Mouse (Mus musculus) urinary bladder, adult 2 months (tissue): ENCODE data around the gene Nrsn1. TPM values are rescaled to one million over a fixed set of nuclear protein-coding genes. Genes with fewer than 3 reads are reported as not detected.
"Not testable (repeated sequence)": the region's sequence is repeated elsewhere in the genome, so short reads cannot be mapped to it uniquely, and the experiment has no call there.

Experiments
- DNase-seq: peaks from one replicate; pipeline ENCODE4 v3.0.0; 2022; ENCODE audit warnings: low spot score
- polyA plus RNA-seq: library from polyadenylated mRNA; depleted of rRNA; stranded (reverse); fragments of >200 nt; gene quantifications from 2 replicates; pipeline ENCODE4 v1.2.3, GENCODE M21; 2012; rRNA removed

Gene Nrsn1
- 0.12 and 0.13 TPM in 2 replicates for polyA plus RNA-seq

DNA sequence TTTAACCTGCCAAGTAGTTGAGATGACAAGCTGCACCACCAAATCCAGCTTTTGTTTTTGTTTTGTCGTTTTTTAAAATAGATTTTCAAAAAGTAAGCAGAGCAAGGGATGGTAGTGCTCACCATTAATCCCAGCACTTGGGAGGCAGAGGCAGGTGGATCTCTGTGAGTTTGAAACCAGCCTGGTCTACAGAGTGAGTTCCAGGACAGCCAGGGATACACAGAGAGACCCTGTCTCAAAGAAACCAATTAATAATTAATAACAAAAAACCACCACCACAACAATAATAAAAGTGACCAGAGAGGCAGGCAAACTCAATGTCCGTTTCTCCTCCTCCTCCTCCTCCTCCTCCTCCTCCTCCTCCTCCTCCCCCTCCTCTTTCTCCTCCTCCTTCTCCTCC, at the start of gene Nrsn1:
Gene Nrsn1, minus strand, starts transcription at position 101 of the 400 bp plus-strand sequence.
- DNase-seq = not testable (repeated sequence)

DNA sequence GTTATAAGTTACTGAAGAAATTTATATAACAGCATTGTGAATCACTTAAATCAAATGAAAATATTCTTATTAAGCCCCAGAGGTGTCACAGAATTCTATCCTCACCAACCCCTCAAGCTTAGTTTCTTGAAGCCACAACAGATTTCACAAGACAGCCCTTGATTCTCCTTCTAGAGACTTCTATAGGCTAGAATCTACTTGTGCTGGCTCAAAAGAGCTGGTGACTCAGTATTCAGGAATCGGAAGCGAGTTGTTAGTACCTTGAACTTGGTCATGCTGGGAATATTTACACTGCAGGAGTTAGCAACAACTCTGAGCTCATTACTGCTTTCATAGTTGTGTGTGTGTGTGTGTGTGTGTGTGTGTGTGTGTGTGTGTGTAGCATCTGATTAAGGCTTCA, 41.8 kb upstream of the Nrsn1 start:
- DNase-seq = no peak

DNA sequence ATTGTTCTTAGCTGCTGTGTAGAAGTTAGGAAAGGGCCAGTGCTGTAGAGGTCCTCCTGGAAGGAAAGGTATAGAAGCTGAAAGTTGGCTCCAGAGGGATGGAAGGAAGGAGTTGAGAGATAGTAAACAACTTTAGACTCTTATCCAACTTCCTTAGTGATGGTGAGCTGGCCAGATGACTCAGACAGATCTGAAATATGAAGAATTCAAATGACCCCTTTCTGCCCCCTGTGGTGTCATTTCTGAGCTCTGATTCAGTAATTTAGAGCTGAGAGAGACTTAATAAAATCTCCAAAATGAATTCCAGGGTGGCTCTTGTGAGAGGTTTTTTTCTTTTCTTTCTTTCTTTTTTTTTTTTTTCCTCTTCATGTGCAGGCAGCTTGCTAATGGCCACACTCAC, 39.8 kb upstream of the Nrsn1 start:
- DNase-seq = no peak

DNA sequence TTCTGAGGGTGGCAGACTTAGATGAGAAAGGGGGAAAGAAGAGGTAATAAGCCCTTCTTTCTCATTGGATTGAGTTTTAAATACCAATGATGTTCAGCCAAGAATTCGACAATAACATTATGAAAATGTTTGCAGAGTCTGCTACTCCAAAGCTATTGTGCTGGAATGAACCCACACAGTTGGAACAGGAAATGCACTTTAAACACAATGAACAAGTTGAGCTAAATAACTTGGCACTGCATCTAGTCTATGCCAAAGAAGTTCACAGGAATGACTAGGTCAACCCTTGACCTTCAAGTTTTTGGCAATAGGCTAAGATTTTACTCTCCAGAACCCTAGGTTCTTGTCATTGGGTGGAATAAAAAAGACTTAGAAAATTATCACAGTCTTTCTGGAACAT, 18.4 kb upstream of the Nrsn1 start:
- no peak for DNase-seq

DNA sequence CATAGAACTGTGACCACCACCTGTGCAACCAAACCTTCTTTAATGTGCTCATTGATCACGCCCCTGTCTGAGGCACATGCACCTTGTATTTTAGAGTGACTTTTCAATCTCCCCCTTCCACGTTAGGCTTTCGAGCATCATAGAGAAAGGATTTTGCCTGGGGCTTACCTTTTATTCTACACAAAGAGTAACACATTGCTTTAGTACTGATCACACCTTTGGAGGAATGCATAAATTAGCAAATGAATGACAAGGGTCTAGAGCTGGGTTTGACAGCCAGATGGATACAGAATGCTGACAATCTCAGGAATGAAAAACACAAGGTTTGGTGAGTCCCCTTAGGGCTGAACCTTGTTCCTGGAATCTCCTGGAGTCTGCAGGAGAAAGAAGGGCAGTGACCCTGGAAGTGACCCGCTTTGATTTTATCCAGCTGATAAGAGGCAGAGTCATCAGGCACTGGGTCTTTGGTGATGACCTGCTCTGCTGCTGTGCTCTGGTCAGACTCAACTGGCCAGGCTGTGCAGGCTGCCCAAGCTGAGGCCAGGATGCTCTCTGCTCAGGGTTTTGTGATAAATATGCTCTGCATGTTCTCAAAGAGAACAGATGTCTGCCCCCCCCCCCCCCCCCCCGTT, 4.7 kb upstream of the Nrsn1 start:
- DNase-seq = no peak

DNA sequence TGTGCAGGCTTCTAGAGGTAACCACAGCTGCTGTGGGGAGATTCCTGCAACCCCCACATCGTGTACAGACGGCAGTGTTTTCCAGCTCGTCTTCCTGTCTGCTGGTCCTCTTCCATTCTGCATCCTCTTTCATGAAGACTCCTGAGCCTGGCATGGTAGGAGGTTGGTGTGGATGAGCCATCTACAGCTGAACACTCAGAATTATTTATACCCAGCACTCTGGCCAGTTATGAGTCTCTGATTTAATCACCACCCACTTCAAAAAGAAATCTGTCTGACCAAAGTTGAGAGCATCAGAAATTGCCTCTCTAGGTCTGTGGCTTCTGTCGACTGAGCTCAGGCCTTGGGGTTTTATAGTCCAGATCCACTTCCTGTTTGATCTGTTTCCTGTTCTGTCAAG, 1.9 kb upstream of the Nrsn1 start:
- no peak for DNase-seq

DNA sequence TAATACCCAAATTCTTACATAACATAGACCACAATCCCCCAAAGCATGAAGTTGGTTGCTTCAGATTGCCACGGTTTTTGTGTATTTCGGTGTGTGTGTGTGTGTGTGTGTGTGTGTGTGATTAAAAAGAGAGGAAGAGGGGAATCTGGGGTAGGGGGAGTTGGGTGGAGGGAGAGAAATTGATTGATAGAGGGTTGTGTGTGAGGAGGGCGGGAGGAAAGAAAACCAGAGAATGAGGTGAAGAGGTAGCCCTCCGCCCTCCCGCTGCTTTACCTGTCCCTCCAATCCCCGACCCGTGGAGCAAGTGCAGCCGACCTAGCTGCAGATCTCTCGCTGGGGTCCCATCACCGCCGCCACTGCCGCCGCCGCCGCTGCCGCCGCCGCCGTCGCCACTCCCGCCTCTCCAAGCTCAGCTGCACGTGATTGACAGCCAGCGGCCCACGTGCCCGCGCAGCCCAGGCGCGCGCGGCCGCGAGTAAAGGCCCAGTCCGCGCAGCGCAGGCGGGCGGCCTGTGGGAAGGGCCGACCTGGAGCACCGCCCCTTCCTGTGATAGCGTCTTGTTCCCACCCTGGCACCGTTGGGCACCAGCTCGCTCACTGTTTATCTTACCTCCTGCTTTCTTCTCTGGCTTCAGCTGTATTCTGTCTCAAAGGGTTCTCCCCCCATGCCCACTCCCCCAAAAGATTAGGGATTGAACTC, 583 bp downstream of the Nrsn1 start:
- DNase-seq = no peak

DNA sequence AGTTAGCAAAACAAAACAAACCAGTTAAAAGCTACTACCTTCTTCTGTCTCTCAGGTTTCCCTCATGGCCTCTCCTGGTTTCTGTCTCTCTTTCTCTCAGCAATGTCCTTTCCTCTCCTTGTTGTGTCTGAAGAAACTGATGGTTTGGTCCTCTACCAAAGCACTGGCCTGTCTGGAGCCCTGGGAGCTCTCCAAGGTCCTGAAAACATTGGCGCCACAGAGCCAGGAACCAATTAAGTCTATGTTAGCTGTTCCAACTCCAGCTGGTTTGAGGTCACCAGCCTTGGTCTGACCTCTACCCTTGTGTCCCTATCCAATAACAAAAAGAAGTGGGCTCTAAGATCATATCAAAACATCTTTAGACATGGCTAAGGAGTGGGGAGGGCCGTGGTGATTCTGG, 1.3 kb downstream of the Nrsn1 start:
- peak; percentile 29 for DNase-seq

DNA sequence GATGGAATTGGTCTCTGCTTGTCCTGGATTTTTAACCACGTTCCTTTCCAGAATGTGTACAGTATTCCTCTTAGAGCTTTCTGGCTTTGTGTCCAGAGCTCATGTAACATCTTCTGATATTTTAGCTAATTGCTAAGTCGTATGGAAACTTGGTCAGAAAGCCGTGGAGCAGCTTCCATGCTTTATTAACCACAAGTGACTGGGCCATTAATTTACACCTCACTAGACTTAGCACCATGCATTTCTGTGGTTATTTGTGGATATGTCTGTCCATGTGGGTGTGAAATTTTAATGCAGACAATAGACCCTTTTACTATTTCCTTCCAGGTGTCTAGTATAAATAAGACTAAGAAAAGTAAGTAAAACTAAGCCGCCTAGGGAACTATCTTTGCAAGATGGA, 7.6 kb downstream of the Nrsn1 start:
- no peak for DNase-seq

DNA sequence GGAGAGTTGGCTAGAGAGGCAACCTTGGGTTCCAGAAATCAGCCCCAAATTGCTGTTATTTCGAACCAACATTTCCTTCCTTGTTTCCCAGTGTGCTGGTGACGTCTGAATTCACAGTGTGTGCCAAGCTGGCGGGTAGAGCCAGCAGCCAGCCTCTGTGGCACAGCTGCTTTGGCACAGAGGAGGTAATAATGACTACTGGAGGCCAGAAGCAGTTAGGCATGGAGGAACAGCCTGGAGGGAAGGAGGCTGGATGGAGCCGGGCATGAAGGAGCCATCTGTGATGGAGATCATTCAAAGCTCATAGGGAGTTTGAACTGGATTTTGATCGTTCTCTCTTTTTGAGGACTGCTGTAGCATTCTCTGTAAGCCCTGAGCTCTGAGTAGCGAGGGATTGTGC, 12.7 kb downstream of the Nrsn1 start:
- DNase-seq = no peak

DNA sequence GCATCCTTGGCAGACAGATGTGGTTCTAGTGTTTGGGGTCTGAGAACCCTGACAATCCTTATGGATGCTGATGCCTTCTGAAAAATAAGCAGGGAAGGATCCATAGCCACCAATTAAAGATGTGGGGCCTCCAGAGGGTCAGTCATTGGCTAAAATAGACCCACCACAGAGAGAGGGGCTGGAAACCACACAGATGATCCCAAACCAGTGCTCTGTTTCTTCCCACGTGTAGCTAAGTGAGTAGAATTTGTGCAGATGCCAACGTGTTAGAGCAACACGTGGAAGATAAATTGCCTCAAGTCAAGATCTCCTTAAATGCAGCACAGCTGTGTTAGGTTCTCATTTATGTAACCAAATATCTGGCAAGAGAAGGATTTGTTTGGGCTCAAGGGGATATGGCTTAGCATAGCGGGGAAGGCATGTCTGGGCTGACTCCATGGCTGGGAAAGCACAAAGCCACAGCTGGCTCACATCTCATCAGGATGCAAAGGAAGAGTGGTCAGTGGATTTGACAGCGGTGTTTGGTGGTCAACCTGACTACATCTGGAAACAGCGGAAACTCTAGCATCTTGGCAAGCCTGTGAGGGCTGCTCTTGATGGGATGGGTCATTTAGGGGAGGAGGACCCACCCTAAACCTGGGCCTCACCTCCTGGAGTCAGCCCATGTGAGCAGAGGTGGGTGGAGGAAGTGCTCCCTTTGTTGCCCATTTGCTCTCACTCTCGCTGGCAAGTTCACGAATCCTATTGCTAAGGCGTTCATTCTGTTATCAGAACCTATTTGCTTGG, 15.6 kb downstream of the Nrsn1 start:
- no peak for DNase-seq

DNA sequence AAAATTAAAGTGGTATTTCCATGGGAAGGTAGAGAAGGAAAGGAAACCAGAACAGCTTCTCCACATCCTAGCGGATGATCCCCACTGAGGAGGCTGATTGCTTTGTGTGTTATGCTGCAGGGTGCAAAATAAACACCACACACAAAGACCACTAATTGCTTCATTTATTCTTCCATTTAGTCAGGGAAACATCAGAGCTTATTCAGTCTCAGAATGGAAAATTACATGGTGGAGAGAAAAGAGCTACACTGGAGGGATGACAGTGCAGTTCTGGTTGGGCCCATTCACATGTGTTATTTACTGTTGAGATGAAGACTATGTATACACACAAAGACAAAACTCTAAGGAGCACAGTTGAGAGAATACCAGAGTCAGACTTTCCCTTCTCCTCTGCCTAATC, 18.4 kb downstream of the Nrsn1 start:
- no peak for DNase-seq

DNA sequence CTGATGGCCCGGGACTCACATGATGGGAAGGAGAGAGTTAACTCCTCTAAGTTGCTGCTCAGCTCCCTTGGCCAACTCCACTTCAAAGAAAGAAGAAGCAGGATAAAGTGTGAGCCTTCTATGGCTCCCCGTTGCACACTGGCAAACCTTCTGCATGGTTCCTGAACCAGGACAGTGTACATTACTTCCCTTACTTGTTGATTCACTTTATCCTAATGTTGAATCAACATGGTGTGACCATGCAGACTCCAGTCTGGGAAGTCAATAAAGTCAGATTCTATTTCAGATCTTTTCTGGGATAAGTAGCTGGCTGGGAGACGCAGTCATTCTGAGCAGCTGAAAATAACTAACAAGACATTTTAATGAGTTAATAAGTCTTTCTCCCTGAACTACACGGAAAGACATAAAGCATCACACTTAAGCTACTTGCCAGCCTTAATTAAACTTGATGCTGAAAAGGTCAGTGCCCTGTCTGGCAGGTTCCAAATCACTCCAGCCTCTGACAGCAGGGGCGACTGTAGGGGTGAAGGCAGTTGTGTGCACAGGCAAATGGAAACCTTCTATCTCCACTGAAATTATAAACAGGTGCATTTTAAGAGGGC, 50.0 kb downstream of the Nrsn1 start:
- no peak for DNase-seq

DNA sequence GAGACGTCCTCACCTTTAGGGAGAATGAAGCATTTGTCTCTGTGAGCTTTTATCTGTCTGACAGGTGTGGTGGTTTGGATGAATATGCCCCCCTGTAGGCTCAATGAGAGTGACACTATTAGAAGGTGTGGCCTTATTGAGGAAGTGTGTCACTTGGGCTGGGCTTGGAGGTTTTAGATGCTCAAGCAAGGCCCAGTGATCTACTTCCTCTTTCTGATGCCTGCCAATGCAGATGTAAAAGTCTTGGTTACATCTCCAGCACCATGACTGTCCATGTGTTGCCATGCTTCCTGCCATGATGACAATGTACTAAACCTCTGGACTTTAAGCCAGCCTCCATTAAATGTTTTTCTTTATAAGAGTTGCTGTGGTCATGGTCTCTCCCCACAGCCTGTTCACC, 51.9 kb downstream of the Nrsn1 start:
- DNase-seq = no peak

DNA sequence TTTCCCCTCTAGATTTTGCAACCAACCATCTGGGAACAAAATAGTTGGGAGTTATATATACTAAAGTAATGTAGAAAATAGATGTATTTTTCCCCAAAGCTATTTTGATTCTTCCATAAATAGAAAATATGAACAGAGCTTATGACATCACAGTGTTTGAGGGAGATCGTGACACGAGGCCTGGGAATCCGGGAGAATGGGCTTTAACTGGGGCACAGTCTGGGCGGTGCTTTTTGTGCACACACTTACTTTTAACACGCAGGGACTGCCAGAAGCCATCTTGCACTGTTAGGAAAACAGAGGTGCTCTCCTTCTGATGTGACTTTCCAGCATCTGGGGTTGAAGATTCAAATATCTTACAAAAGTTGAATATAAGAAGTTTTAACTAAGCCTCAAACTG, 63.4 kb downstream of the Nrsn1 start:
- no peak for DNase-seq

Other genes starting within 250 kb of the Nrsn1 start
- gene Dcdc2a, start 214.5 kb downstream of the Nrsn1 start, polyA plus RNA-seq = 0.40 and 0.50 TPM in 2 replicates